ENCODE assay signal across 15 mouse cellular contexts in the genomic region with DNA sequence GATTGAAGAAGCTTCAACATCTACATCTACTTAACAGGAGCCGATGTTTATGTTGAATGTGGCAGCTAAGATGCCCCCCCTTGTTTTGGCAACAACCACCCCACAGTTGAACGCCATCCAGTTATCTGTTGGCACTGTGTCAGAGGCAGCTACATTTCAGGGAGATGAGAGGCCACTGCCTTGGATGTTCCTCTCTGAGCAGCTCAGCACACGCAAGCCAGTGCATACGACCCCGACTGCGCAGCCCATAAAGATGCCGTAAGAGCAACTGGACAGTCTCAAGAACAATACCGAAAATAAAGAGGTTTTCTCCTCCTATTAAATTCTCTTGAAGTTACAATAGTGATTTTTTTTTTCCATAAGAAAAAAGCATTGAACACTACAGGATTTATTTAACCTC. TPM values are rescaled to one million over a fixed set of nuclear protein-coding genes. Genes with fewer than 3 reads are reported as not detected.
A peak's percentile ranks its signal among the peaks of the same experiment; 100 is the strongest.
DNase-seq lines count a peak whose midpoint lies in the region.
"Had no signal": no experiment of that assay in that cellular context is flagged by ENCODE, and none has a peak within 500 bp of the region (broad histone marks: within the 10 kb centered on the region; RNA-seq: fewer than 3 reads in every experiment).

No protein-coding gene starts in this region.

- intact Hi-C loops in left cerebral cortex, postnatal 4 days (cut with DNase I), result no loop called here
- intact Hi-C loops in left cerebral cortex, postnatal 36 days (cut with DNase I), result no loop called here

- H3K4me1 ChIP-seq in limb, embryonic 10.5 days, result peaks cover 38% of the 10 kb centered on the region
- H3K4me1 ChIP-seq: midbrain, embryonic 10.5 days had no signal

- no peaks in the 10 kb centered on the region for H3K9me3 ChIP-seq in limb, embryonic 10.5 days (replicated peaks)
- H3K9me3 ChIP-seq: midbrain, embryonic 10.5 days; neural tube, embryonic 13.5 days had no signal

- peak; percentile 12 to 31 for DNase-seq in cerebellum, postnatal 36 days
- no peak for DNase-seq in cerebellum, adult 9-11 months
- peak; percentile 53 for DNase-seq in left cerebral cortex, postnatal 4 days
- no peak for DNase-seq in left cerebral cortex, postnatal 36 days (ENCODE audit: low spot score in 2 of 2)
- peak; percentile 43 for DNase-seq in NIH3T3 (ENCODE audit: low read depth)
- no peak for DNase-seq in limb, embryonic 10.5 days (ENCODE audit: low spot score)
- DNase-seq in MN1 (ENCODE audit: low spot score), result no peak
- no peak for DNase-seq in right cerebral cortex, postnatal 14 days
- DNase-seq: adrenal gland, adult 8-10 months; heart, adult 18-20 months; heart, postnatal 36 days; kidney, adult 8-10 months; right cerebral cortex, postnatal 25 days had no signal

- H3K27ac ChIP-seq in limb, embryonic 10.5 days, result peak overlapping the region; percentile 67; the same call in 1 of the 2 replicates
- H3K27ac ChIP-seq: midbrain, embryonic 10.5 days; neural tube, embryonic 13.5 days had no signal

- H3K4me3 ChIP-seq in limb, embryonic 10.5 days, result no peak overlapping the region
- H3K4me3 ChIP-seq: midbrain, embryonic 10.5 days; neural tube, embryonic 13.5 days had no signal

- 81% methylated on average over 8 of the region's 8 CpGs for WGBS in limb, embryonic 10.5 days

- H3K27me3 ChIP-seq in limb, embryonic 10.5 days (ENCODE audit: low read depth, poor library complexity, severe bottlenecking), result no peaks in the 10 kb centered on the region
- H3K27me3 ChIP-seq: neural tube, embryonic 13.5 days had no signal

- H3K36me3 ChIP-seq in limb, embryonic 10.5 days, result peaks cover 15% of the 10 kb centered on the region

RNA-seq across cellular contexts. Expression of a gene that starts 5.9 kb away (rescaled TPM):
- 10 to 100 TPM; 14.4 to 14.6 TPM for total RNA-seq in left cerebral cortex, postnatal 4 days (2021)
- total RNA-seq in left cerebral cortex, postnatal 36 days (2021), result 10 to 100 TPM; 15.5 to 17.5 TPM
- polyA plus RNA-seq in limb, embryonic 10.5 days (2016; fragmentation: Nextera tagmentation; extraction: Ambion mirVana), result 7.0 and 8.2 TPM in 2 replicates

RNA-seq across cellular contexts. Expression of a gene that starts 23.7 kb away (rescaled TPM):
- 10 to 100 TPM; 15.3 to 15.8 TPM for total RNA-seq in left cerebral cortex, postnatal 4 days (2021)
- 10 to 100 TPM; 31.1 to 39.0 TPM for total RNA-seq in left cerebral cortex, postnatal 36 days (2021)
- polyA plus RNA-seq in limb, embryonic 10.5 days (2016; fragmentation: Nextera tagmentation; extraction: Ambion mirVana), result 47.2 and 54.2 TPM in 2 replicates

RNA-seq across cellular contexts. Expression of a gene that starts 23.9 kb away (rescaled TPM):
- total RNA-seq in left cerebral cortex, postnatal 4 days (2021), result under 1 TPM; 0.52 to 0.58 TPM
- 1 to 10 TPM; 2.3 to 2.5 TPM for total RNA-seq in left cerebral cortex, postnatal 36 days (2021)
- 0.68 and 0.91 TPM in 2 replicates for polyA plus RNA-seq in limb, embryonic 10.5 days (2016; fragmentation: Nextera tagmentation; extraction: Ambion mirVana)

RNA-seq across cellular contexts. Expression of a gene that starts 45.2 kb away (rescaled TPM):
- 10 to 100 TPM; 63.5 to 67.2 TPM for total RNA-seq in left cerebral cortex, postnatal 4 days (2021)
- 10 to 100 TPM; 63.0 to 76.6 TPM for total RNA-seq in left cerebral cortex, postnatal 36 days (2021)
- polyA plus RNA-seq in limb, embryonic 10.5 days (2016; fragmentation: Nextera tagmentation; extraction: Ambion mirVana), result 126 and 133 TPM in 2 replicates

Comparison
In these comparisons a context has a peak if more than half of its experiments do, and no peak if none do; other contexts are left out.
1. DNase-seq: peak in cerebellum, postnatal 36 days (2 of 2), left cerebral cortex, postnatal 4 days (single experiment) and NIH3T3 (single experiment); none in cerebellum, adult 9-11 months (single experiment), left cerebral cortex, postnatal 36 days (0 of 2), limb, embryonic 10.5 days (single experiment), MN1 (single experiment) and right cerebral cortex, postnatal 14 days (single experiment).